In genomic region chr1:92215996-92216630, GRCm38 (mm10) we compare ENCODE assay signal across 9 mouse cellular contexts. TPM values are rescaled to one million over a fixed set of nuclear protein-coding genes. Genes with fewer than 3 reads are reported as not detected.
DNase-seq lines count a peak whose midpoint lies in the region; ATAC-seq and TF ChIP-seq lines count a peak whose summit lies in the region.
"Had no signal": no experiment of that assay in that cellular context is flagged by ENCODE, and none has a peak within 500 bp of the region (broad histone marks: within the 10 kb centered on the region; RNA-seq: fewer than 3 reads in every experiment).

No protein-coding gene starts in this region.

- H3K79me2 ChIP-seq in liver, adult 2 months (ENCODE audit: control insufficient read depth, insufficient read depth, low read length): no peaks in the 10 kb centered on the region

- no peaks in the 10 kb centered on the region for H3K27me3 ChIP-seq in liver, adult 2 months (ENCODE audit: control insufficient read depth, insufficient read depth, low read length)
- H3K27me3 ChIP-seq in liver, embryonic 11.5 days (replicated peaks; ENCODE audit: control insufficient read depth, insufficient read depth, low read length): no peaks in the 10 kb centered on the region
- no peaks in the 10 kb centered on the region for H3K27me3 ChIP-seq in embryonic facial prominence, embryonic 15.5 days
- H3K27me3 ChIP-seq in limb, embryonic 15.5 days: no peaks in the 10 kb centered on the region
- H3K27me3 ChIP-seq: kidney, embryonic 15.5 days had no signal

- H3K4me3 ChIP-seq in liver, adult 2 months (ENCODE audit: insufficient read depth, low read depth, low read length): no peak overlapping the region
- H3K4me3 ChIP-seq in liver, embryonic 11.5 days (ENCODE audit: low read depth, low read length): no peak overlapping the region
- no peak overlapping the region for H3K4me3 ChIP-seq in embryonic facial prominence, embryonic 15.5 days (replicated peaks)
- no peak overlapping the region for H3K4me3 ChIP-seq in limb, embryonic 15.5 days
- H3K4me3 ChIP-seq: kidney, embryonic 15.5 days had no signal

- intact Hi-C loops in gastrocnemius, postnatal 14 days (cut with DNase I; ENCODE audit: low total_unique reads): no loop called here

- H3K27ac ChIP-seq in liver, adult 2 months (replicated peaks; ENCODE audit: insufficient read depth, low read depth, low read length): no peak overlapping the region; the same call in 1 of the 2 replicates
- no peak overlapping the region for H3K27ac ChIP-seq in liver, embryonic 11.5 days (ENCODE audit: low read depth, low read length)
- H3K27ac ChIP-seq in embryonic facial prominence, embryonic 15.5 days (replicated peaks): peak overlapping the region; percentile 68
- H3K27ac ChIP-seq in limb, embryonic 15.5 days: peak overlapping the region; percentile 44; the same call in 1 of the 2 replicates
- H3K27ac ChIP-seq: kidney, embryonic 15.5 days had no signal

- H3K9ac ChIP-seq in liver, adult 2 months (ENCODE audit: low read depth, low read length): no peak overlapping the region
- H3K9ac ChIP-seq in liver, embryonic 11.5 days (ENCODE audit: low read depth, low read length): no peak overlapping the region
- H3K9ac ChIP-seq in embryonic facial prominence, embryonic 15.5 days: no peak overlapping the region
- no peak overlapping the region for H3K9ac ChIP-seq in limb, embryonic 15.5 days
- H3K9ac ChIP-seq: kidney, embryonic 15.5 days had no signal

- peak; percentile 22 for DNase-seq in gastrocnemius, postnatal 14 days
- no peak for DNase-seq in gastrocnemius, postnatal 10 days
- DNase-seq in liver, adult 2 months (ENCODE audit: extremely low read depth, low read depth, low spot score): peak; percentile 30
- DNase-seq in liver, embryonic 11.5 days (ENCODE audit: low spot score): no peak
- DNase-seq in kidney, postnatal 14 days: no peak
- DNase-seq in thymus, postnatal 4 days: no peak

- TF ChIP-seq POLR2A in liver, adult 2 months (IDR thresholded peaks at IDR 0.05; ENCODE audit: extremely low read depth, insufficient read depth, low read length): no peak

- 75% methylated on average over 11 of the region's 11 CpGs for WGBS in liver, adult 2 months
- 74% methylated on average over 11 of the region's 11 CpGs for WGBS in liver, embryonic 11.5 days
- 36% methylated on average over 11 of the region's 11 CpGs for WGBS in embryonic facial prominence, embryonic 15.5 days
- WGBS in limb, embryonic 15.5 days: 39% methylated on average over 11 of the region's 11 CpGs

- no peak for TF ChIP-seq CTCF in liver, adult 2 months (IDR thresholded peaks at IDR 0.05; ENCODE audit: low read depth, low read length)

- no peak overlapping the region for H3K4me2 ChIP-seq in liver, embryonic 11.5 days
- H3K4me2 ChIP-seq in embryonic facial prominence, embryonic 15.5 days (replicated peaks): no peak overlapping the region
- no peak overlapping the region for H3K4me2 ChIP-seq in limb, embryonic 15.5 days
- H3K4me2 ChIP-seq: kidney, embryonic 15.5 days had no signal

- H3K36me3 ChIP-seq in liver, adult 2 months (ENCODE audit: control insufficient read depth, insufficient read depth, low read length): no peaks in the 10 kb centered on the region
- H3K36me3 ChIP-seq in liver, embryonic 11.5 days (ENCODE audit: control insufficient read depth, insufficient read depth, low read length): no peaks in the 10 kb centered on the region
- no peaks in the 10 kb centered on the region for H3K36me3 ChIP-seq in embryonic facial prominence, embryonic 15.5 days
- no peaks in the 10 kb centered on the region for H3K36me3 ChIP-seq in limb, embryonic 15.5 days
- H3K36me3 ChIP-seq: kidney, embryonic 15.5 days had no signal

- ATAC-seq in liver, embryonic 11.5 days (replicated peaks; ENCODE audit: low FRiP score): no peak
- peak; percentile 35; the same call in 1 of the 2 replicates for ATAC-seq in embryonic facial prominence, embryonic 15.5 days (ENCODE audit: insufficient number of reproducible peaks, low FRiP score, low TSS enrichment, low read depth)
- peak; percentile 40; the same call in 1 of the 2 replicates for ATAC-seq in limb, embryonic 15.5 days (ENCODE audit: insufficient number of reproducible peaks, low FRiP score, low TSS enrichment, low read depth)

- no peaks in the 10 kb centered on the region for H3K9me3 ChIP-seq in liver, embryonic 11.5 days (ENCODE audit: control insufficient read depth, low read length)
- no peaks in the 10 kb centered on the region for H3K9me3 ChIP-seq in embryonic facial prominence, embryonic 15.5 days (replicated peaks)
- no peaks in the 10 kb centered on the region for H3K9me3 ChIP-seq in limb, embryonic 15.5 days
- H3K9me3 ChIP-seq: kidney, embryonic 15.5 days had no signal

- no peaks in the 10 kb centered on the region for H3K4me1 ChIP-seq in liver, adult 2 months (ENCODE audit: control insufficient read depth, insufficient read depth, low read length)
- H3K4me1 ChIP-seq in liver, embryonic 11.5 days (replicated peaks; ENCODE audit: control insufficient read depth, insufficient read depth, low read length): no peaks in the 10 kb centered on the region
- H3K4me1 ChIP-seq in embryonic facial prominence, embryonic 15.5 days: peaks cover 44% of the 10 kb centered on the region
- H3K4me1 ChIP-seq in limb, embryonic 15.5 days: peaks cover 35% of the 10 kb centered on the region

RNA-seq across cellular contexts. Expression of gene Hdac4, which starts 20.6 kb away (rescaled TPM):
- 10 to 100 TPM; 38.8 to 40.8 TPM for total RNA-seq in gastrocnemius, postnatal 14 days (2021)
- 10 to 100 TPM; 54.9 to 60.0 TPM for total RNA-seq in gastrocnemius, postnatal 10 days (2021)
- total RNA-seq in liver, adult 2 months (2014; rRNA removed): 5.3 and 7.5 TPM in 2 replicates
- polyA plus RNA-seq in liver, adult 2 months (2012; rRNA removed): 5.0 and 5.7 TPM in 2 replicates
- polyA plus RNA-seq in liver, embryonic 11.5 days (2014; fragmentation: Nextera tagmentation; extraction: Ambion mirVana): 11.7 and 12.0 TPM in 2 replicates
- polyA plus RNA-seq in embryonic facial prominence, embryonic 15.5 days (2015; fragmentation: Nextera tagmentation; extraction: Ambion mirVana): 27.5 and 28.9 TPM in 2 replicates
- 22.4 and 24.1 TPM in 2 replicates for polyA plus RNA-seq in limb, embryonic 15.5 days (2015; fragmentation: Nextera tagmentation; extraction: Ambion mirVana)

Comparison
In these comparisons a context has a peak if more than half of its experiments do, and no peak if none do; other contexts are left out.
1. DNase-seq: peak in gastrocnemius, postnatal 14 days (single experiment) and liver, adult 2 months (single experiment); none in gastrocnemius, postnatal 10 days (single experiment), liver, embryonic 11.5 days (single experiment), kidney, postnatal 14 days (single experiment) and thymus, postnatal 4 days (single experiment).
2. H3K27ac ChIP-seq: peak in embryonic facial prominence, embryonic 15.5 days (single experiment) and limb, embryonic 15.5 days (single experiment); none in liver, adult 2 months (single experiment) and liver, embryonic 11.5 days (single experiment).